Mouse (Mus musculus) left cerebral cortex, adult 18-20 months (tissue): ENCODE results near the gene Myo3b. TPM values are rescaled to one million over a fixed set of nuclear protein-coding genes. Genes with fewer than 3 reads are reported as not detected.

Experiments used
- DNase-seq, 2 experiments: peaks; one replicate each; pipeline ENCODE4 v3.0.0; 2021 to 2022; ENCODE audit warnings: low spot score in 2 of 2, mixed read lengths in 1 of 2
- total RNA-seq, 2 experiments: library from RNA; stranded (reverse); gene quantifications; 2 replicates each; pipeline ENCODE4 v1.2.3; 2021

Myo3b gene
- total RNA-seq, 2 experiments from 2014 or later, result 0.68 to 0.86 TPM

- DNase-seq, result no peak
Measured at GRCm38 (mm10) chr2:70345126-70345525, 306.2 kb downstream of the Myo3b start.

DNA sequence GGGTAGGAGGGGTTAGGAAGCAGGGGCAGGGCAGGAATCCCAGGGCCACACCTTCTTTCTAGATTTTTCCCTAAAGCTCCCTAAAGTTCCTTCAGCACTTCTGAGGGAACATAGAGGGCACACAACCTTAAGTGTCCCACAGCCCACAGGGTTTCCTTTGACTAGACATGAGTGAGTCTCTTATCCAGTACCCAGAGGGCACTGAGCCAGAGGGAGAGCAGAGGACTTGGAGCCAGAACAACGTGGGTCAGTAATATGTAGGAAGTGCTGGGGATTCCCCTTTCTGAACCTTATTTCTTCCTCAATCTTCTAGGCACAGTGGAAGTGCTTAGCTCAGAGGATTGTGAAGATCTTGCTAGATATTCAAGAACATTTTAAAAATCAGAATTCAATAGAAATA, 308.6 kb downstream of the Myo3b start:
- DNase-seq, result no peak

DNA sequence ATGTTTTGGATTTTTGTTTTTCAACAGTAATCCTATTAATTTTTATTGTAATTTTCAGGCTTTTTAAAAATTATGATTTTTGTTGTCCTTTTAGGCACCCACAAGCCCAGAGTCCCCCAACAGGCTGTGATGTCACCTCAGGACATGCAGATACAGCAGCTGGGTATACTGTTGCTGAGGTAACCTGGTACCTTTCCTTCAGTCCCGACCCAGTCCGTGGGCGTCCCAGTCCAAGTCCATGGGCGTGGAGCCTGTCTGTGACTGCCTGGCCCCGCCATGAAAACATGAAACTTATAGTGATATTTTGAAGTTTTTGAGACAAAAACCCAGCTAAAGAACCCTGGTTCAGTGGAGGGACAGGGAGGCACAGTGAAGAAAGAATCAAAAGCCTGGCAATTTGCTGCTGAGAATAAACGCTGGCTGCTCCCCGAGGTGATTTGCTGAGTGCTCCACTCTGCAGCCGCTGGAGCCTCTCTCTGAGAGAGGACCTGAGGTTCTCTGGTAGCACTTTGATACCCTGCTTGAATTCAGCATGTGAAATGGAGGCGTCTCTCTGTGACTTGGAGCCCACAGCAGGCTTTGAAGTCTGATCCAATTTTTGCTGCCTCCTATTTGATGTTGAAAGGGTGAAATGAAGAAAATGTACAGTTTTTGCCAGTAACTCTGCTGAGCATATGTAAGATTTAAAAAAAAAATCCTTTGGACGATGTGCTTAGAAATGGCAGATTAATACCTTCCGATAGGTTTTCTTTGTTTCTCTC, 310.0 kb downstream of the Myo3b start:
- DNase-seq, result no peak

- no peak for DNase-seq
Measured at GRCm38 (mm10) chr2:70352435-70353165, 313.7 kb downstream of the Myo3b start.

DNA sequence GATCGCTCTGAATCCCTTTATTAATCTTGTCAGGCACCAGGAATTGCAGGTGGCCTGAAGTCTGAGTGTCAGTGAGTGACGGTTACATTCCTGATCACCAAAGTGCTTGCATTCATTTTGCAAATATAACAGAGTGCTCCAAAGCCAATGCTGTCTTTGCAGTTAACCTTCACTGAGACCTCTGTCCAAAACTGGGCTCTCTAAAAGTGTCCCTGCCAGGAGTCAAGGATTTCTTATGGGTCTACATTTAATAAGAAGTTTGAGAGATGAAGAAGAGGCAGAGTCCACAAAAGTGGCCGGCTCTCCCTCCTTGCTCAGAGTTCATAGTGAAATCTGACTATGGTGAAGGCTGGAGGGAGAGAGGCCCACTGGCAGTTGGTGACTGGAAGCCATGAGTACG, 315.1 kb downstream of the Myo3b start:
- no peak for DNase-seq

DNA sequence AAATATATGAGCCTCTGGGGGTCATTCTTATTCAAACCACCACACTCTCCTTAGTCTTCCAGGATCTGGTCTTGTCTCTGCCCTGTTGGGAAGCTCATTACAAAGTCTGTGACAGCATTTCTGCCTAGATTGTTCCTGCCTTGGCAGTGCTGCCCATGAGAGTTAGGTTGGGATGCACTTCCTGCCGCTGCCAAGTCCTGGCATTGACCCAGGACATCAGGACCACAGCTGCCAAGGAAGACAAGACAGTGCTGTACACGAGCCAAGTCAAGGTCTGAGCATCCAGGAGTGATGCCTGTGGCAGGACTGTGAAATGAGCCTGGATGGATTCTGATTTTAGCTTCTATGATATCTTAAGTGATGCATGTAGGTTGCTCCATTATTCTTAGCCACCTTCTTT, 316.1 kb downstream of the Myo3b start:
- no peak for DNase-seq

GRCm38 (mm10) chr2:70369421-70369820, 330.5 kb downstream of the Myo3b start:
- DNase-seq, result no peak

- no peak for DNase-seq
Measured at GRCm38 (mm10) chr2:70379341-70379740, 340.4 kb downstream of the Myo3b start.

GRCm38 (mm10) chr2:70379939-70380338, 341.0 kb downstream of the Myo3b start:
- no peak for DNase-seq

- no peak for DNase-seq
Measured at GRCm38 (mm10) chr2:70388645-70389044, 349.7 kb downstream of the Myo3b start.

DNA sequence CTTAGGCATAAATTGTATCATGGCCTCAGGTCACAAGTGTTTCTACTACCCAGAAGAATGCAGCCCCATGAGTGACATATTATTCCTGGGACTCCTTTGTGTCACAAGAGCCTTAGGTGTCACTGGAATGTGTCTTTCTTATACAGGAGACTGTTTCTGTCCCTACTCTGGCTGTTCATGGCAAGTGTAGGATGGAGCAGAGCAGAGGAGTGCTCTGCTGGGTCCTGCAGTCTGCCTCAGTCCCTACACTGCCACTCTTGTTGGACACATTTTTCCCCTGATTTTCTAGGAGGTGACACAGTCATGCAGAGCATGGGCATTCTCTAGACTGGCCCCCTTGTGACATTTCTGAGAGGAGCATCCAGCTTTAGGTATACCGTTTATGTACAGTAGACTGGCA, 350.2 kb downstream of the Myo3b start:
- DNase-seq, result no peak

DNA sequence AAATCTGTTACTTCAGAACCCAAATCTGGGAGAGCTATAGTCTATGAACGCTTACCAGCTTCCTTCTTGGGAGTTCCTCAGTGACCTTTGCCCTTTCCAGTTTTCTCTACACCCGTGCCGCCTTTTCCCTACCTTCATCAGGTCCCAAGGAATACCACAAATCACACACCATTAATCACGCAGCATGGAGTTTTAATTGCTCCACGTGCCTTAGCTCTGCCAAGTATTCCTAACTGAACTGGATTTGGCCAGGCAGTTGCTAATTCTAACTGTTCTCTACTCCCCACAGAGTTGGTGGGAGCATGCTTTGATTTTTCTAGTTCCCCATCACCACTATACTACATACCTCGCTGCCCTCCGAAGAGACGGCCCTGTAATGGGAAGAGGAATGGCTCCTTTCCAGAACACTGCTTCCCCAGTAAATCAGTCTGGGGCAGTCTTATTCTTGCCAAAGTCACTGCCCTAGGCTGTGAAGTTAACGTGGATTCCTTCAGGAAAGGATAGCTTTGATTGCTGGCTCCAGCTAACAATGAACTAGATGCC, 358.9 kb downstream of the Myo3b start:
- DNase-seq, result no peak

DNA sequence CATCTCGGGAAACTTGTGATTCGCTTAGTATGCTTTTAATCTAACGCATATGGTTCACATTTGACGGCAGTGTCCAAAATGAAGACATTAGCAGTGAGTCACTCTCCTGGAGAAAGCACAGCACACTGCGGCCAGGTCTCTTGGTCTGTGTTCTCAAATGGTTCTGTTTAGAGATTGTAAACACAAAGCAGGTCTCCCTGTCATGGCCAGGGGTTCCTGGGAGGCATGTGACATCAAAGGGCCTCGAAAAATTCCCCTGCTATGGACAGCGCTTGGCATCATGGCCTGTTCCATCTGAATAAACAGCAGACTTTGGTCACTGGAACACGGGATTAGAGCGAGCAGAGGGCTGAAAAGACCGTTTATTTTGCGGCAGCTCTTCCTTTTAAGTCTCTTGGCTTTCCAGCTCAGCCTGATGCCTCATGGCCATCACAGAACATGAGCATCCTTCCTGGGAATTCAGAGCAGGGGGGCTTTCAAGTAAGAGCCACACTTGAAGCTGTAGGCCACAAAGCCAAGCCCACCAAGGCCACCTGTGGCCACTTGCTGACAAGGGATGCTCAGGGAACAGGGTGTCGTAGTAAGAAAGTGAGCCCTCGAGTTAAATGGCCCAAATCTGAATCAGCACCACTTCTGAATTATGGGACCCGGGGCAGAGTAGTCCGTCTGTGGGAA, 360.7 kb downstream of the Myo3b start:
- no peak for DNase-seq

- DNase-seq, result no peak
Measured at GRCm38 (mm10) chr2:70400321-70400720, 361.4 kb downstream of the Myo3b start.

DNA sequence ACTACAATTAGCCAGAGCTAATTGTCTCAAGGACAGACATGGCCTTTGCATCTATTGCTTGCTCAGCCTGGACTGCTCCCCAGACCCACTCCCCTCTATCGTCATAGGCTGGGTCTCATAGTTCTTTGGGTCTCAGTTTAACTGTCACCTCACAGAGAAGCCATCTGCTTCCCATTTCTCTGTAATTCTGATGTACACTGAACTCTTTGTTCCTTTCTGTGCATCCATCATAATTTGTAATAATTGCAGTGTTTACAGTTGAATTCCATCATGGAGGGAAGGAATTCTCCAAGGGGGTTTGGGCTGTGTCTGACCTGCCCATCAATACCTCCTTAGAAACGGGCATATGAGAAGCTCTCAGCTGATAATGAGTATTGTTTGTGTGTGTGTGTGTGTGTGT, 365.4 kb downstream of the Myo3b start:
- no peak for DNase-seq

- DNase-seq, result no peak
Measured at GRCm38 (mm10) chr2:70406846-70407245, 367.9 kb downstream of the Myo3b start.

DNA sequence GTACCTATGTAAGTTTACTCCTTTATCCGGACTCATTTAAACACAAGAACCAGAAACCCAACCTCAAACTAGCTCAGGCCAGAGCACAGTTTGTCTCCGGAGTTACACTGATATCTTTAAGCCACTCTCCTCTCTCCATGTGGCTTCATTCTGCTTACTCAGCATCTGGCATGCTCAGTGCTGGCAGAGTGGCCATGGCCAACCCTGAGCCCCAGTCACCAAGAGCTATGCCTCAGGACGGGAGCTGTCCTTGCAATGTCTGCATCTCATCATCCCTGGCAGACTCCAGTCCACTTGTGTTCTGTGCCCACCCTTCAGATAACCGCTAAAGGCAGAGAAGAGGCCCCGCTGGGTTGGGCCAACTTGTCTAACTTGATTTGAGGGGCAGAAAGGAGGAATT, 368.8 kb downstream of the Myo3b start:
- DNase-seq, result no peak

DNA sequence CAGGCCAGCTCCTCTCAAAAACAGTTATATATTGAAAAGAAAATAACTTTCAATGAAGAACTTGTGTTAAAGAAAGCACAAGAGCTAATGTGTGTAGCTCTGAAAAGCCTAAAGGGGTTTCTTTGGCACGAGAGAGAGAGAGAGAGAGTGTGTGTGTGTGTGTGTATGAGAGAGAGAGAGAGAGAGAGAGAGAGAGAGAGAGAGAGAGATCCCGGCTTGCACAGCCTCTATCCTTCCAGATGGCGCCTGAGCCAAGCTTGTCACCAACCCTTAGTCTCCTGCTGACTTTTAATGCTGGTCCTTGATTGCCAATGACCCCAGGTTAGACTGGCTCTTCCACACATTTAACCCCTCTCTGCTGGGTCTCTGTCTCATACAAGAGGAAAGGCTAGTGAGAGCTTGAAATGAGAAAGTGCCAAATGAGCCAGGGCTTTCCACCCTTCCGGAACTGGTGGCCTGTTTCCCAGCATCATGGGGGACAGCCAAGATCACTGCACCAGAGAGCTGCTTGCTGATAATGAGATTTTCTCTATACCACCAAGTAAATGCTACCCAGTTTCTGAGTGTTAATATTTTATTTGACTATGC, 371.5 kb downstream of the Myo3b start:
- no peak for DNase-seq

DNA sequence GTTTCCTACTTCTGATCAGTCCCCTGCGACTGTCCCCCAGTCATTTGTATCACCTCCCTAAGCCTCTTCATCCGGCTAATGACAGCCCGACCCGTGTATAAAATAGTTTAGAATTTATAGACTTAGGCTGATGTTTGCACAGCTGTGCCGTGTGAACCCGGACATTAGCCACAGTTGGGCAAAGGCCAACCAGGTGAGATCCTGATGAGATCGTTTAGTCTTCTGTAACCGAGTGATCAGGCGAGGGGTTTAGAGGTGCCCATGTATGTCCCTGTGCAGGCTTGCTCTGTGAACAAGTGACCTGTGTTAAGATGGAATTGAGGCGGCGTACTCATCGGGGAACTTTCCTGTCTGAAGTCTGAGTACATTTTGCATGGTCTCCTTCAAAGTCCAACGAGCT, 373.4 kb downstream of the Myo3b start:
- no peak for DNase-seq

- DNase-seq, result no peak
Measured at GRCm38 (mm10) chr2:70414386-70414785, 375.5 kb downstream of the Myo3b start.

DNA sequence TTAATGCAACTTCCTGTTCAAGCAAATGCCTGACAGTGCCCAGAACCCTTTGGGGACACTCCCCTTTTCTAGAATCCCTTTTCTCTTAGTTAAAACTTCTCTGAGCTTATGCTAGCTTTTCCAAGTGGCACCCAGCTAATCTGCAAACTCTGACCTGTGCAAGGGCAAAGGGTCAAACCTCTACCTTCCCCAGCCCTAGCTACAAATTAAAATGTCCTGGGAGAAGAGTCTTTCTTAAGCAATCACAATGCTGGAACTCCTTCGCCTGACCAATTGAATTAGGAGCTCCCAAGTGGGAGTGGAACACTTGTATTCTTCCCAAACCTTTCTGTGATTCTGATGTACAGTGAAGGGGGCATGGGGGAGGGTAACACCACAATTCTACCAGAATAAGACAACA, 376.6 kb downstream of the Myo3b start:
- no peak for DNase-seq

GRCm38 (mm10) chr2:70419336-70419735, 380.4 kb downstream of the Myo3b start:
- no peak for DNase-seq
